In the genomic region with DNA sequence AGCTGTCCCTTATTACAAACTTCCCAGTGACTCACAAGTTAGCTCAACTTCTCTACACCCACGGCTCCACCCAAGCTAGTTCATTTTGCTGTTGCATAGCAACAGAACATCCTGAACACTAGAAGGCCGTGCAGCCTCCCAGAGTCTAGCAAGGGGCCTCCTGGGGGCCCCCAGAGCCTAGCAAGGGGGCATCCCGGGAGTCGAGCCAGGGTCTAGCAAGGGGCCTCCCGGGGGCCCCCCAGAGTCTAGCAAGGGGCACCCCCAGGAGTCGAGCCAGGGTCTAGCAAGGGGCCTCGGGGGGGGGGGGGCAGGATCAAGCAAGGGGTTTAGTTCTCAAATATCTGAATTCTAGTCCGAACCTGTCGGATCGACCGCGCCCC, we compare ENCODE assay signal across 8 mouse cellular contexts. TPM values are rescaled to one million over a fixed set of nuclear protein-coding genes. Genes with fewer than 3 reads are reported as not detected.
A peak's percentile ranks its signal among the peaks of the same experiment; 100 is the strongest.
DNase-seq lines count a peak whose midpoint lies in the region; ATAC-seq and TF ChIP-seq lines count a peak whose summit lies in the region.

No protein-coding gene starts in this region.

- H3K27me3 ChIP-seq in forebrain, embryonic 12.5 days = no peaks in the 10 kb centered on the region
- H3K27me3 ChIP-seq in lung, embryonic 16.5 days (ENCODE audit: control insufficient read depth, insufficient read depth, low read depth, low read length) = no peaks in the 10 kb centered on the region
- no peaks in the 10 kb centered on the region for H3K27me3 ChIP-seq in thymus, adult 2 months (ENCODE audit: control insufficient read depth, insufficient read depth, low read length)

- intact Hi-C loops in heart, postnatal 10 days (cut with DNase I) = loop anchor here (1.0 to 10.0 kb wide), 5 partner anchors 71 to 376 kb away; a partner anchor contains a TSS

- H3K36me3 ChIP-seq in forebrain, embryonic 12.5 days (replicated peaks) = peaks cover 29% of the 10 kb centered on the region
- peaks cover 24% of the 10 kb centered on the region for H3K36me3 ChIP-seq in lung, embryonic 16.5 days (ENCODE audit: control insufficient read depth, insufficient read depth, low read length)
- H3K36me3 ChIP-seq in thymus, adult 2 months (ENCODE audit: control insufficient read depth, insufficient read depth, low read length) = peaks cover 26% of the 10 kb centered on the region

- peak; percentile 71 for ATAC-seq in forebrain, embryonic 12.5 days (ENCODE audit: low FRiP score)
- ATAC-seq in lung, embryonic 16.5 days (ENCODE audit: low read depth) = peak; percentile 75

- no peak for TF ChIP-seq CTCF in brain, embryonic 14.5 days (IDR thresholded peaks at IDR 0.05; ENCODE audit: borderline replicate concordance, extremely low read depth, insufficient read depth, insufficient read length)
- TF ChIP-seq CTCF in layer of hippocampus, adult 2 months (conservative IDR thresholded peaks at IDR 0.05) = no peak
- TF ChIP-seq CTCF in olfactory bulb, adult 2 months (IDR thresholded peaks at IDR 0.05; ENCODE audit: insufficient read depth, low read depth, low read length) = no peak
- TF ChIP-seq CTCF in thymus, adult 2 months (IDR thresholded peaks at IDR 0.05; ENCODE audit: borderline replicate concordance, control insufficient read depth, extremely low read depth, insufficient read depth, low read length, poor library complexity) = no peak

- H3K4me3 ChIP-seq in forebrain, embryonic 12.5 days (replicated peaks) = peak overlapping the region; percentile 72
- H3K4me3 ChIP-seq in layer of hippocampus, adult 2 months = peak overlapping the region; percentile 88
- H3K4me3 ChIP-seq in lung, embryonic 16.5 days (ENCODE audit: low read length) = peak overlapping the region; percentile 87
- H3K4me3 ChIP-seq in olfactory bulb, adult 2 months (ENCODE audit: insufficient read depth, low read depth, low read length) = peak overlapping the region; percentile 57
- H3K4me3 ChIP-seq in thymus, adult 2 months (ENCODE audit: control insufficient read depth, insufficient read depth, low read length) = peak overlapping the region; percentile 50

- no peaks in the 10 kb centered on the region for H3K9me3 ChIP-seq in forebrain, embryonic 12.5 days
- H3K9me3 ChIP-seq in lung, embryonic 16.5 days (ENCODE audit: control insufficient read depth, low read length) = no peaks in the 10 kb centered on the region

- peak overlapping the region; percentile 97 for H3K27ac ChIP-seq in forebrain, embryonic 12.5 days
- H3K27ac ChIP-seq in layer of hippocampus, adult 2 months = peak overlapping the region; percentile 99
- H3K27ac ChIP-seq in lung, embryonic 16.5 days (ENCODE audit: low read length) = peak overlapping the region; percentile 96
- H3K27ac ChIP-seq in olfactory bulb, adult 2 months (ENCODE audit: insufficient read depth, low read depth, low read length) = peak overlapping the region; percentile 87
- peak overlapping the region; percentile 77 for H3K27ac ChIP-seq in thymus, adult 2 months (ENCODE audit: control insufficient read depth, insufficient read depth, low read length)

- no peak for TF ChIP-seq POLR2A in brain, embryonic 14.5 days (IDR thresholded peaks at IDR 0.05; ENCODE audit: borderline replicate concordance, extremely low read depth, insufficient read depth, insufficient read length, poor library complexity, severe bottlenecking)
- no peak for TF ChIP-seq POLR2A in olfactory bulb, adult 2 months (IDR thresholded peaks at IDR 0.05; ENCODE audit: insufficient read depth, low read depth, low read length)
- TF ChIP-seq POLR2A in thymus, adult 2 months (IDR thresholded peaks at IDR 0.05; ENCODE audit: control insufficient read depth, extremely low read depth, insufficient read depth, low read length, poor library complexity) = no peak

- DNase-seq in ES-CJ7 (ENCODE audit: low read depth, low spot score) = peak; percentile 69
- peak; percentile 91 for DNase-seq in brain, embryonic 14.5 days (ENCODE audit: low read depth)
- DNase-seq in heart, postnatal 10 days = peak; percentile 77 to 81
- peak; percentile 65 to 81 for DNase-seq in layer of hippocampus, adult 2 months (ENCODE audit: low spot score in 2 of 2)
- DNase-seq in thymus, adult 2 months = peak; percentile 65

- H3K4me1 ChIP-seq in forebrain, embryonic 12.5 days = peaks cover 15% of the 10 kb centered on the region
- peaks cover 13% of the 10 kb centered on the region for H3K4me1 ChIP-seq in lung, embryonic 16.5 days (replicated peaks; ENCODE audit: control insufficient read depth, insufficient read depth, low read length)
- peaks cover 7% of the 10 kb centered on the region for H3K4me1 ChIP-seq in olfactory bulb, adult 2 months (ENCODE audit: control insufficient read depth, insufficient read depth, low read length)
- H3K4me1 ChIP-seq in thymus, adult 2 months (replicated peaks; ENCODE audit: control insufficient read depth, insufficient read depth, low read length) = 0 out of 2 replicates have a peak, but pooled peaks cover 2% of the 10 kb centered on the region

- under 1% methylated on average over 12 of the region's 12 CpGs for WGBS in forebrain, embryonic 12.5 days
- 0% methylated on average over 12 of the region's 12 CpGs for WGBS in lung, embryonic 16.5 days
- under 1% methylated on average over 12 of the region's 12 CpGs for WGBS in olfactory bulb, adult 2 months
- 1% methylated on average over 12 of the region's 12 CpGs for WGBS in thymus, adult 2 months

- H3K4me2 ChIP-seq in forebrain, embryonic 12.5 days = peak overlapping the region; percentile 73
- H3K4me2 ChIP-seq in lung, embryonic 16.5 days (ENCODE audit: low read depth, low read length) = peak overlapping the region; percentile 74

- peak overlapping the region; percentile 83 for H3K9ac ChIP-seq in forebrain, embryonic 12.5 days
- H3K9ac ChIP-seq in lung, embryonic 16.5 days (ENCODE audit: low read length) = peak overlapping the region; percentile 66

RNA-seq across cellular contexts. Expression of a gene that starts 0.8 kb away (rescaled TPM):
- polyA plus RNA-seq in brain, embryonic 14.5 days (2012; rRNA removed) = 96.2 and 107 TPM in 2 replicates
- polyA plus RNA-seq in forebrain, embryonic 12.5 days (2016; fragmentation: Nextera tagmentation; extraction: Ambion mirVana) = 297 and 314 TPM in 2 replicates
- 10 to 100 TPM; 68.4 to 72.4 TPM for total RNA-seq in heart, postnatal 10 days (2021)
- 100 to 1,000 TPM in 1 of 2 experiments, 10 to 100 TPM in 1; 95.4 to 103 TPM for total RNA-seq in layer of hippocampus, adult 2 months (2021)
- polyA plus RNA-seq in lung, embryonic 16.5 days (2015; fragmentation: Nextera tagmentation; extraction: Ambion mirVana) = 225 and 236 TPM in 2 replicates
- not detected in 2 replicates for polyA plus RNA-seq in olfactory bulb, adult 2 months (2012; ENCODE audit: insufficient read depth, insufficient read length, low replicate concordance, missing spikeins)
- polyA plus RNA-seq in thymus, adult 2 months (2012; rRNA removed) = 56.5 and 60.1 TPM in 2 replicates

RNA-seq across cellular contexts. Expression of a gene that starts 38.8 kb away (rescaled TPM):
- polyA plus RNA-seq in brain, embryonic 14.5 days (2012; rRNA removed) = 1.4 and 2.6 TPM in 2 replicates
- polyA plus RNA-seq in forebrain, embryonic 12.5 days (2016; fragmentation: Nextera tagmentation; extraction: Ambion mirVana) = 0.92 and 1.1 TPM in 2 replicates
- total RNA-seq in heart, postnatal 10 days (2021) = under 1 TPM; 0.05 to 0.07 TPM
- total RNA-seq in layer of hippocampus, adult 2 months (2021) = not detected
- 2.2 and 3.3 TPM in 2 replicates for polyA plus RNA-seq in lung, embryonic 16.5 days (2015; fragmentation: Nextera tagmentation; extraction: Ambion mirVana)
- polyA plus RNA-seq in olfactory bulb, adult 2 months (2012; ENCODE audit: insufficient read depth, insufficient read length, low replicate concordance, missing spikeins) = not detected in 2 replicates
- 3.7 and 3.9 TPM in 2 replicates for polyA plus RNA-seq in thymus, adult 2 months (2012; rRNA removed)

Comparison
In these comparisons a context has a peak if more than half of its experiments do, and no peak if none do; other contexts are left out.
1. Peak in every context shown above with its lines: DNase-seq, ATAC-seq, H3K4me3 ChIP-seq and H3K27ac ChIP-seq.
2. RNA of a gene that starts 0.8 kb away (polyA plus RNA-seq): 297 to 314 TPM in forebrain, embryonic 12.5 days, 225 to 236 TPM in lung, embryonic 16.5 days, 96.2 to 107 TPM in brain, embryonic 14.5 days and 56.5 to 60.1 TPM in thymus, adult 2 months; not detected in olfactory bulb, adult 2 months; every median in the first group is over 10 times any median in the second.